Mouse (Mus musculus): Measurements from ENCODE around the gene Kcne2. TPM values are rescaled to one million over a fixed set of nuclear protein-coding genes. Genes with fewer than 3 reads are reported as not detected.

Kcne2 gene
- total and polyA plus RNA-seq, 3 experiments = not detected

DNA sequence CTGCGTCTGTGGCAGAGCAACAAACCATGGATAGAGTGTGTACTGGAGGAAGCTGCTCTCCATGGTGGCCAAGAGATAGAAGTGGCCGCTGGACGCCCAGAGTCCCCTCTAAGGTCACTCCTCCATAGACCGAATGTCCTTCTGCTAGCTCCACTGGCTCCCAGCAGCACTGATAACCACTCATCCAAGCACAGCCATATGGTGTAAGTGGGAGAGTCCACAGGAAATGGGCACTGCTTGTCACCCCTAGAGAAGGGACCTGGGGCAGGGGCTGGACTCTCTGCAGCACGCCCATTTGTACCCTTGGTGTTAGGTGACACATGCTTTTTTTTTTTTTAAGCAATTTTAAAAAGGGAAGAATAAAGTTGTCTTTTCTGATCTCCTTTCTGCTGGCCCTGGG is 38.8 kb downstream of the Kcne2 start:
- in situ Hi-C loops (cut with MboI; ENCODE audit: low pct_ligation_motif_present, low pct_unique_long_range_greater_than_20kb, low sequenced_read_pairs) = no loop called here
- H3K4me2 ChIP-seq (ENCODE audit: insufficient read depth, low read depth, poor library complexity, severe bottlenecking) = no peak overlapping the region
- H3K9ac ChIP-seq (ENCODE audit: insufficient read depth, low read depth) = no peak overlapping the region

DNA sequence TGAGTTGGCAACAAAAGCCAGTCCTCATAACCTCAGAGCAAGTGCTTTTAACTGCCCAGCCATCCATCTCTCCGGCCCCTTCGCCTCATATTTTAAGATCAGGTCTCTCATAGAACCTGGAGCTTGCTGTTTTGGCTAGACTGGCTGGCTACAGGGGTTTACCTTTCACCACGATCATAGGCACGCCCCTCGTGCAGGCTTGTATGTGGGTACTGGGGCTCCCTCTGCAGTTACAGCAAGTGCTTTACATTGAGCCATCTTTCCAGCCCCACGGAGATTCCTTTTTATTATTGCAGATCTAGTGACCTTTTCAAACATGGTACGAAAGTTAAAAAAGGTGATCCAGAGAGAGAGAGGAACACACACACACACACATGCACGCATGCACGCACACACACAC is 42.4 kb downstream of the Kcne2 start:
- TF ChIP-seq NELFE (IDR thresholded peaks at IDR 0.05; ENCODE audit: low read depth, low read length) (no peak), BHLHE40 (IDR thresholded peaks at IDR 0.05; ENCODE audit: low read depth, low read length) (no peak), RAD21 (IDR thresholded peaks at IDR 0.05; ENCODE audit: low read depth, low read length) (peak; percentile 26), SMC3 (IDR thresholded peaks at IDR 0.05; ENCODE audit: low read depth, low read length) (peak; percentile 49), SIN3A (IDR thresholded peaks at IDR 0.05; ENCODE audit: low read length) (no peak), POLR2A (IDR thresholded peaks at IDR 0.05; ENCODE audit: low read depth, low read length) (no peak), ELF1 (IDR thresholded peaks at IDR 0.05; ENCODE audit: low read depth, low read length) (no peak), CTCF (conservative IDR thresholded peaks at IDR 0.05 in 1 of 2, IDR thresholded peaks at IDR 0.05 in 1 of 2; ENCODE audit: low read depth in 2 of 2, low read length in 2 of 2) (peak in 1 of 2 experiments; percentile 48; a peak in 2 of 4 replicates)
- no peak for DNase-seq (ENCODE audit: extremely low read depth)
- Histone ChIP-seq H3K79me2 (replicated peaks; ENCODE audit: control insufficient read depth, extremely low read depth, insufficient read depth, poor library complexity, severe bottlenecking) (no peaks in the 10 kb centered on the region), H3K4me1 (ENCODE audit: control insufficient read depth in 1 of 2, insufficient read depth in 2 of 2) (peaks cover 4 to 5% of the 10 kb centered on the region in 2 experiments; a peak in 2 of 4 replicates), H3K36me3 (replicated peaks in 1 of 2; ENCODE audit: control insufficient read depth in 1 of 2, insufficient read depth in 1 of 2, low read length in 1 of 2) (no peaks in the 10 kb centered on the region), H3K9me3 (replicated peaks; ENCODE audit: low read length) (no peaks in the 10 kb centered on the region), H3K27ac (ENCODE audit: insufficient read depth, low read depth) (no peak overlapping the region), H3K27me3 (replicated peaks) (peaks cover 4% of the 10 kb centered on the region), H3K9ac (ENCODE audit: insufficient read depth, low read depth) (no peak overlapping the region), H3K4me3 (replicated peaks in 1 of 3; ENCODE audit: low read depth in 2 of 3, low read length in 2 of 3, poor library complexity in 1 of 3) (no peak overlapping the region), H3K4me2 (ENCODE audit: insufficient read depth, low read depth, poor library complexity, severe bottlenecking) (no peak overlapping the region)
- in situ Hi-C loops (cut with MboI; ENCODE audit: low pct_ligation_motif_present, low pct_unique_long_range_greater_than_20kb, low sequenced_read_pairs) = no loop called here
- dilution Hi-C loops (cut with MboI; ENCODE audit: extremely low pct_ligation_motif_present, extremely low pct_unique_long_range_greater_than_20kb, low sequenced_read_pairs) = no loop called here

More for the DNA sequence above, 38.8 kb downstream of the Kcne2 start:
- Histone ChIP-seq H3K36me3 (replicated peaks in 1 of 2; ENCODE audit: control insufficient read depth in 1 of 2, insufficient read depth in 1 of 2, low read length in 1 of 2) (no peaks in the 10 kb centered on the region), H3K9me3 (replicated peaks; ENCODE audit: low read length) (no peaks in the 10 kb centered on the region), H3K27me3 (replicated peaks) (peaks cover 4% of the 10 kb centered on the region), H3K79me2 (replicated peaks; ENCODE audit: control insufficient read depth, extremely low read depth, insufficient read depth, poor library complexity, severe bottlenecking) (no peaks in the 10 kb centered on the region), H3K4me1 (ENCODE audit: control insufficient read depth in 1 of 2, insufficient read depth in 2 of 2) (peaks cover 4 to 5% of the 10 kb centered on the region in 2 experiments; a peak in 2 of 4 replicates), H3K27ac (ENCODE audit: insufficient read depth, low read depth) (no peak overlapping the region), H3K4me3 (replicated peaks in 1 of 3; ENCODE audit: low read depth in 2 of 3, low read length in 2 of 3, poor library complexity in 1 of 3) (no peak overlapping the region)
- no peak for TF ChIP-seq E2F4 (IDR thresholded peaks at IDR 0.05; ENCODE audit: insufficient replicate concordance, low read depth, low read length)
- TF ChIP-seq MXI1 (IDR thresholded peaks at IDR 0.05; ENCODE audit: low read depth, low read length) = no peak
- TF ChIP-seq MAX (IDR thresholded peaks at IDR 0.05; ENCODE audit: low read length) = no peak
- DNase-seq (ENCODE audit: extremely low read depth) = no peak
- dilution Hi-C loops (cut with MboI; ENCODE audit: extremely low pct_ligation_motif_present, extremely low pct_unique_long_range_greater_than_20kb, low sequenced_read_pairs) = no loop called here

DNA sequence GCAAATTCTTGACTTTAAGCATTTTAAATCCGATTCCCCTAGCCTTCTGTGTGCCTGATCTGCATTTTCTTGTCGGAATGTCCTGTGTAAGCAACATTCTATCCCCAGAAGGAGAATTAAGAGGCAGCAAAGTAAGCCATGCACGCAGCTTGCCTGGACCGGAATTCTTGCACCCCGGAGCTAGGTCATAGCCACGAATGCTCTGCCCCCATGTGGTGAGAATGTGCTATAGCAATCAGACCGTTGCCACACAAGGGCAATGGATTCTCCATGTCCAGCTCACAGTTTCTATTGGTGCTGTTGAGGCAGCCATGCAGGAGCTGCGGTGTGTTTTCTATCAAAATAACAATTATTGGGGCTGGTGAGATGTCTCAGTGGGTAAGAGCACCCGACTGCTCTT is 44.1 kb downstream of the Kcne2 start:
- no peak overlapping the region for H3K9ac ChIP-seq (ENCODE audit: insufficient read depth, low read depth)
- H3K36me3 ChIP-seq (replicated peaks in 1 of 2; ENCODE audit: control insufficient read depth in 1 of 2, insufficient read depth in 1 of 2, low read length in 1 of 2) = no peaks in the 10 kb centered on the region
- peaks cover 4% of the 10 kb centered on the region for H3K27me3 ChIP-seq (replicated peaks)
- H3K27ac ChIP-seq (ENCODE audit: insufficient read depth, low read depth) = no peak overlapping the region
- no peaks in the 10 kb centered on the region for H3K9me3 ChIP-seq (replicated peaks; ENCODE audit: low read length)
- no peak overlapping the region for H3K4me3 ChIP-seq (replicated peaks in 1 of 3; ENCODE audit: low read depth in 2 of 3, low read length in 2 of 3, poor library complexity in 1 of 3)
- DNase-seq (ENCODE audit: extremely low read depth) = peak; percentile 82
- H3K4me2 ChIP-seq (ENCODE audit: insufficient read depth, low read depth, poor library complexity, severe bottlenecking) = no peak overlapping the region
- H3K4me1 ChIP-seq (ENCODE audit: control insufficient read depth in 1 of 2, insufficient read depth in 2 of 2) = peaks cover 12 to 13% of the 10 kb centered on the region in 2 experiments
- no peaks in the 10 kb centered on the region for H3K79me2 ChIP-seq (replicated peaks; ENCODE audit: control insufficient read depth, extremely low read depth, insufficient read depth, poor library complexity, severe bottlenecking)
- in situ Hi-C loops (cut with MboI; ENCODE audit: low pct_ligation_motif_present, low pct_unique_long_range_greater_than_20kb, low sequenced_read_pairs) = no loop called here
- dilution Hi-C loops (cut with MboI; ENCODE audit: extremely low pct_ligation_motif_present, extremely low pct_unique_long_range_greater_than_20kb, low sequenced_read_pairs) = no loop called here
- TF ChIP-seq CHD2 (IDR thresholded peaks at IDR 0.05; ENCODE audit: low read length) = no peak
- TF ChIP-seq E2F4 (IDR thresholded peaks at IDR 0.05; ENCODE audit: insufficient replicate concordance, low read depth, low read length) = no peak
- TF ChIP-seq SIN3A (IDR thresholded peaks at IDR 0.05; ENCODE audit: low read length) = no peak
- no peak for TF ChIP-seq CHD1 (IDR thresholded peaks at IDR 0.05; ENCODE audit: low read depth, low read length)
- TF ChIP-seq MXI1 (IDR thresholded peaks at IDR 0.05; ENCODE audit: low read depth, low read length) = no peak
- TF ChIP-seq JUN (IDR thresholded peaks at IDR 0.05; ENCODE audit: insufficient read depth, low read depth, low read length) = no peak
- TF ChIP-seq KAT2A (IDR thresholded peaks at IDR 0.05; ENCODE audit: insufficient replicate concordance, low read length) = no peak
- TF ChIP-seq NELFE (IDR thresholded peaks at IDR 0.05; ENCODE audit: low read depth, low read length) = no peak
- TF ChIP-seq HCFC1 (IDR thresholded peaks at IDR 0.05; ENCODE audit: low read depth, low read length) = no peak
- peak; percentile 24; the same call in 1 of the 2 replicates for TF ChIP-seq IRF4 (IDR thresholded peaks at IDR 0.05; ENCODE audit: low read depth, low read length)
- TF ChIP-seq MEF2A (IDR thresholded peaks at IDR 0.05; ENCODE audit: borderline replicate concordance, low read depth, low read length) = no peak
- no peak for TF ChIP-seq RCOR1 (conservative IDR thresholded peaks at IDR 0.05; ENCODE audit: low read depth, low read length)
- no peak; the same call in 1 of the 2 replicates for TF ChIP-seq MAX (IDR thresholded peaks at IDR 0.05; ENCODE audit: low read length)
- no peak for TF ChIP-seq USF1 (IDR thresholded peaks at IDR 0.05; ENCODE audit: low read depth, low read length)
- TF ChIP-seq ZC3H11A (IDR thresholded peaks at IDR 0.05; ENCODE audit: low read depth, low read length) = peak; percentile 59; the same call in 1 of the 2 replicates
- TF ChIP-seq SMC3 (IDR thresholded peaks at IDR 0.05; ENCODE audit: low read depth, low read length) = peak; percentile 97
- no peak for TF ChIP-seq GABPA (IDR thresholded peaks at IDR 0.05; ENCODE audit: insufficient replicate concordance, low read depth, low read length)
- TF ChIP-seq ZKSCAN1 (IDR thresholded peaks at IDR 0.05; ENCODE audit: borderline replicate concordance, low read depth, low read length) = no peak
- no peak for TF ChIP-seq ZMIZ1 (IDR thresholded peaks at IDR 0.05; ENCODE audit: low read depth, low read length)
- TF ChIP-seq NRF1 (IDR thresholded peaks at IDR 0.05; ENCODE audit: low read depth, low read length) = 0 out of 2 replicates have a peak, but pooled peaks have one; percentile 19
- no peak for TF ChIP-seq PAX5 (IDR thresholded peaks at IDR 0.05; ENCODE audit: low read length)
